Mouse (Mus musculus): ENCODE results near the gene Gm3642. TPM values are rescaled to one million over a fixed set of nuclear protein-coding genes. Genes with fewer than 3 reads are reported as not detected.

Gm3642 gene
- total RNA-seq (2023): not detected

GRCm38 (mm10) chr14:6840211-6840610 lies at the start of gene Gm3642:
TSS of gene Gm3642 (minus strand) at chr14:6840311.

GRCm38 (mm10) chr14:6889521-6890012 lies 49.5 kb upstream of the Gm3642 start, which contains the start of gene Gm3667:
TSS of gene Gm3667 (minus strand) at chr14:6889962.

Other genes starting within 250 kb of the Gm3642 start
- not detected for gene Gm3629, start 249.7 kb downstream of the Gm3642 start, total RNA-seq (2023)
- not detected for gene Gm3460, start 217.9 kb downstream of the Gm3642 start, total RNA-seq (2023)
- gene Gm10251, start 156.1 kb downstream of the Gm3642 start, total RNA-seq (2023): not detected
- gene Gm8050, start 120.1 kb downstream of the Gm3642 start, total RNA-seq (2023): not detected
- gene Gm3636, start 98.0 kb downstream of the Gm3642 start, total RNA-seq (2023): 0.94 TPM
- not detected for gene Gm8362, start 65.9 kb downstream of the Gm3642 start, total RNA-seq (2023)
- not detected for gene Gm3667, start 49.7 kb upstream of the Gm3642 start, total RNA-seq (2023)
- not detected for gene Gm6356, start 133.5 kb upstream of the Gm3642 start, total RNA-seq (2023)
- gene Gm10406, start 187.1 kb upstream of the Gm3642 start, total RNA-seq (2023): not detected
- not detected for gene Gm3685, start 204.7 kb upstream of the Gm3642 start, total RNA-seq (2023)